Mouse (Mus musculus): ENCODE measurements around the gene Ahdc1.

Gene Ahdc1

GRCm38 (mm10) chr4:133018263-133018798 is 7.3 kb downstream of the Ahdc1 start:
- no peak for DNase-seq

GRCm38 (mm10) chr4:133020721-133021120 is 9.7 kb downstream of the Ahdc1 start:
- peak; percentile 17 for DNase-seq

GRCm38 (mm10) chr4:133021181-133021671 is 10.2 kb downstream of the Ahdc1 start:
- peak; percentile 58 for DNase-seq

GRCm38 (mm10) chr4:133022217-133022616 is 11.2 kb downstream of the Ahdc1 start:
- no peak for DNase-seq

- DNase-seq: no peak
Measured at GRCm38 (mm10) chr4:133022954-133023635, 12.0 kb downstream of the Ahdc1 start.

GRCm38 (mm10) chr4:133023636-133024035 is 12.6 kb downstream of the Ahdc1 start:
- no peak for DNase-seq

- no peak for DNase-seq
Measured at GRCm38 (mm10) chr4:133024404-133024803, 13.3 kb downstream of the Ahdc1 start.

- no peak for DNase-seq
Measured at GRCm38 (mm10) chr4:133024969-133025685, 14.1 kb downstream of the Ahdc1 start.

GRCm38 (mm10) chr4:133026272-133026671 is 15.2 kb downstream of the Ahdc1 start:
- no peak for DNase-seq

- DNase-seq: no peak
Measured at GRCm38 (mm10) chr4:133026826-133027375, 15.8 kb downstream of the Ahdc1 start.

- DNase-seq: no peak
Measured at GRCm38 (mm10) chr4:133027721-133028120, 16.7 kb downstream of the Ahdc1 start.

- DNase-seq: no peak
Measured at GRCm38 (mm10) chr4:133028193-133028592, 17.1 kb downstream of the Ahdc1 start.

GRCm38 (mm10) chr4:133028875-133029274 is 17.8 kb downstream of the Ahdc1 start:
- no peak for DNase-seq

GRCm38 (mm10) chr4:133032410-133033095 is 21.5 kb downstream of the Ahdc1 start:
- DNase-seq: no peak

- peak; percentile 72 for DNase-seq
Measured at GRCm38 (mm10) chr4:133034478-133034877, 23.4 kb downstream of the Ahdc1 start.

- DNase-seq: no peak
Measured at GRCm38 (mm10) chr4:133035446-133035845, 24.4 kb downstream of the Ahdc1 start.

GRCm38 (mm10) chr4:133035946-133036345 is 24.9 kb downstream of the Ahdc1 start:
- DNase-seq: peak; percentile 78

- DNase-seq: no peak
Measured at GRCm38 (mm10) chr4:133037293-133037692, 26.2 kb downstream of the Ahdc1 start.

- no peak for DNase-seq
Measured at GRCm38 (mm10) chr4:133037798-133038197, 26.7 kb downstream of the Ahdc1 start.

- DNase-seq: no peak
Measured at GRCm38 (mm10) chr4:133038521-133039115, 27.6 kb downstream of the Ahdc1 start.

GRCm38 (mm10) chr4:133039116-133039819 is 28.2 kb downstream of the Ahdc1 start:
- DNase-seq: no peak

GRCm38 (mm10) chr4:133039832-133040231 is 28.8 kb downstream of the Ahdc1 start:
- no peak for DNase-seq

All from kidney, adult 9 months (tissue).